Mouse (Mus musculus) embryonic facial prominence, embryonic 11.5 days (tissue): Measurements from ENCODE around the gene Cdc42ep2. TPM values are rescaled to one million over a fixed set of nuclear protein-coding genes. Genes with fewer than 3 reads are reported as not detected.

ENCODE experiments used
- ATAC-seq: fragments of 200-750 bp; cut with Nextera tagmentation; replicated peaks from 2 replicates; pipeline ENCODE4 v1.8.0; 2017; ENCODE audit warnings: low read depth; ENCODE audit not compliant: insufficient number of reproducible peaks, low FRiP score, low TSS enrichment
- DNase-seq: peaks from one replicate; pipeline ENCODE4 v3.0.0-alpha.2; 2015; ENCODE audit warnings: low spot score
- H3K27ac ChIP-seq: fragments of 300-500 bp; sonication (generic); replicated peaks from 2 replicates; pipeline ENCODE4 v1.5.1; 2014; ENCODE audit warnings: mild to moderate bottlenecking, low read depth, low read length, control low read depth
- H3K27me3 ChIP-seq: fragments of 300-500 bp; sonication (generic); 2 replicates; pipeline ENCODE4 v1.6.1; 2014; ENCODE audit warnings: mild to moderate bottlenecking, low read length, moderate library complexity, mixed read lengths; ENCODE audit not compliant: control insufficient read depth, insufficient read depth
- H3K36me3 ChIP-seq: fragments of 300-500 bp; sonication (generic); replicated peaks from 2 replicates; pipeline ENCODE4 v1.6.1; 2014; ENCODE audit warnings: low read depth, mild to moderate bottlenecking, low read length, moderate library complexity, mixed read lengths; ENCODE audit not compliant: control insufficient read depth, insufficient read depth
- H3K4me1 ChIP-seq: fragments of 300-500 bp; sonication (generic); 2 replicates; pipeline ENCODE4 v1.6.1; 2014; ENCODE audit warnings: low read length, mixed read lengths; ENCODE audit not compliant: control insufficient read depth, insufficient read depth
- H3K4me2 ChIP-seq: fragments of 300-500 bp; sonication (generic); 2 replicates; pipeline ENCODE4 v1.6.1; 2014; ENCODE audit warnings: low read depth, mild to moderate bottlenecking, control low read depth, low read length, moderate library complexity
- H3K4me3 ChIP-seq: fragments of 300-500 bp; sonication (generic); 2 replicates; pipeline ENCODE4 v1.5.1; 2014; ENCODE audit warnings: low read depth, low read length, control low read depth
- H3K9ac ChIP-seq: fragments of 300-500 bp; sonication (generic); replicated peaks from 2 replicates; pipeline ENCODE4 v1.6.1; 2014; ENCODE audit warnings: mild to moderate bottlenecking, control low read depth, low read length
- H3K9me3 ChIP-seq: fragments of 300-500 bp; sonication (generic); replicated peaks from 2 replicates; pipeline ENCODE4 v1.6.1; 2016; ENCODE audit warnings: mild to moderate bottlenecking, low read length, inconsistent platforms, mixed read lengths; ENCODE audit not compliant: control insufficient read depth
- WGBS: fragments of 180-500 bp; shearing (Covaris S2); extraction: QIAGEN DNeasy Blood & Tissue Kit; methylation state at CpG from one replicate; pipeline ENCODE4 v1.1.7; 2014; 5-methylcytosine and 5-hydroxymethylcytosine counted together
- polyA plus RNA-seq: library from polyadenylated mRNA; unstranded; fragments of >200 nt; fragmentation: Nextera tagmentation; extraction: Ambion mirVana; gene quantifications from 2 replicates; pipeline ENCODE4 v1.2.1, GENCODE M21; 2014

Gene Cdc42ep2
- polyA plus RNA-seq, 1 experiment from 2014 or later = 2.4 TPM

DNA sequence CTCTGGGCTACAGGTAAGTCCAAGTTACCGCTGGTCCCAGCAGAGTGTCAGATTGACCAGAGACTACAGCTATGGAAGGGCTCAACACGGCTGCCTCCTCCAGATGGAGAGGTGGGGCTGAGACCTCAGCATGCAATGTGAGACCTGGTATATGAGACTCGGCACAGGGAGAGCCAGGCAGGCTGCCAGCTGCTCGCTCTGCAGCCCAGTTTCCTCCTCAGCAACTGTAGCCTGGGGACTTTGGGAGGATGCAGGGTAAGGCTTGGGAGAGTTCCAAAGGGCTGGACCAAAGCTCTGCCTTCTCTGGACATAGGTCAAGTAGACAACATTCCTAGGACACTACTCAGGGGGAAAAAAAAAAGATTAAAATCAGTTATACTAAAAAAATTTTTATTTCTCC, 15.6 kb upstream of the Cdc42ep2 start:
- no peaks in the 10 kb centered on the region for H3K27me3 ChIP-seq
- no peak overlapping the region for H3K27ac ChIP-seq
- no peaks in the 10 kb centered on the region for H3K9me3 ChIP-seq
- H3K4me1 ChIP-seq = no peaks in the 10 kb centered on the region
- H3K36me3 ChIP-seq = no peaks in the 10 kb centered on the region; the same call in none of the 2 replicates
- WGBS = 73% methylated on average over 4 of the region's 4 CpGs
- no peak overlapping the region for H3K4me3 ChIP-seq
- H3K4me2 ChIP-seq = no peak overlapping the region
- no peak for DNase-seq
- H3K9ac ChIP-seq = no peak overlapping the region
- ATAC-seq = no peak

DNA sequence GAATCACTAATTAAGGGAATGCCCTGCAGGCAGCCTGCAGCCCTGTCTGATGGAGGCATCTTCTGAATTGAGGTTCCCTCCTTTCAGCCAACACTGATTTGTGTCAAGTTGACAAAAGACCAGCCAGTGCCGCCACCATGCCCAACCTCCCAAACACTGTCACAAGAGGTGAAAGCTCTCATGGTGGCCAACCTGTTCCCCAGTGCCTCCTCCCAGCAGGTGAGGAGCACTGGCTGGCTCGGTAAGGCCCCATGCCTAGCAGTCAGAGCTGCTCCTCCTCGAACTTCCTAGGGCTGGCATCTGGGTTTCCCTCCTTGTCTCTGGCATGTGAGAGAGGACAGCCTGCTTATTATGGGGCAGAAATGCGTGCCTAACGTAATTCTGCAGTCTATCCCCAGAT, 15.1 kb upstream of the Cdc42ep2 start:
- Histone ChIP-seq H3K4me2 (no peak overlapping the region), H3K9me3 (no peaks in the 10 kb centered on the region), H3K36me3 (no peaks in the 10 kb centered on the region; the same call in none of the 2 replicates), H3K27me3 (no peaks in the 10 kb centered on the region), H3K27ac (no peak overlapping the region), H3K4me1 (no peaks in the 10 kb centered on the region), H3K9ac (no peak overlapping the region), H3K4me3 (no peak overlapping the region)
- no peak for DNase-seq
- WGBS = 86% methylated on average over 5 of the region's 5 CpGs
- no peak for ATAC-seq

DNA sequence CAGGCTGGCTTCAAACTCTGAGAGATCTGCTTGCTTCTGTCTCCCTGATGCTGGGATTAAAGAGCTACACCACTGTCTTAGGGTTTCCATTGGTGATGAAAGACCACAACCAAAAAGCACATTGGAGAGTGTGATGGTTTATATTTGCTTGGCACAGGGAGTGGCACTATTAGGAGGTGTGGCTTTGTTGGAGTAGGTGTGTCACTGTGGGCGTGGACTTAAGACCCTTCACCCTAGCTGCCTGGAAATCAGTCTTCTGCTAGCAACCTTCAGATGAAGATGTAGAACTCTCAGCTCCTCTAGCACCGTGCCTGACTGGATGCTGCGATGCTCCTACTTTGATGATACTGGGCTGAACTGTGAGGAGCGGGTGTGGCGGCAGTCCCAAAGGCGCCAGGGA, 13.9 kb upstream of the Cdc42ep2 start:
- 86% methylated on average over 6 of the region's 6 CpGs for WGBS
- ATAC-seq (no peak), DNase-seq (no peak)
- Histone ChIP-seq H3K4me1 (no peaks in the 10 kb centered on the region), H3K4me2 (no peak overlapping the region), H3K36me3 (no peaks in the 10 kb centered on the region; the same call in none of the 2 replicates), H3K27ac (no peak overlapping the region), H3K9me3 (no peaks in the 10 kb centered on the region), H3K9ac (no peak overlapping the region), H3K27me3 (no peaks in the 10 kb centered on the region), H3K4me3 (no peak overlapping the region)

DNA sequence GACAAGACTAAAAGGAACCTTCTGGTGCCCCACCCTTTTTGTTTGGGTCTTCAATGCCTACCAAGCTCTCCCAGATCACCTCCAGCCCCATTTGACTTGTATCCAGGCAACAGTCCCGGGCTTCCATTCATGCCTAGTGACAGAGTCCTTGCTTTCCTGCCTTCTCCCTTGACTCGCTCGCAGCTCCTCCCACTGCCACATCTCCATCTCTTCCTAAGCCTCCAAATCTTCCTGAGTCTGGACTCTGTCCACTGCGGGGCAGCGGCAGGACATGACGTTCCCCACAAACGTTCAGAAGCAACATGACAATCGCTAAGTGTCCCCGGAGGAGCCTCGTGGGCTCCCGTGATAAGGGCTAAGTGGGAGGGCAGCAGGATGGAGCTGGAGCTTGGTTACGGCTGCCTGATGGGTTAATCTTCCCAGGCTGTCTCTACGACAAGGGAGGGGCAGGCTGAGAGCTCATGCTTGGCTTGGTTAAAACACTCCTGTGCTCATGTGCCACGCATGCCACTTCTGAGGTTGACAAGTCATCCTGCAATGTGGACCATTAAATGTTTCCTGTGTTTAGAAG, 13.3 kb upstream of the Cdc42ep2 start:
- no peaks in the 10 kb centered on the region for H3K27me3 ChIP-seq
- DNase-seq = no peak
- H3K27ac ChIP-seq = no peak overlapping the region
- H3K4me2 ChIP-seq = no peak overlapping the region
- H3K4me3 ChIP-seq = no peak overlapping the region
- H3K36me3 ChIP-seq = no peaks in the 10 kb centered on the region; the same call in none of the 2 replicates
- H3K9me3 ChIP-seq = no peaks in the 10 kb centered on the region
- no peak overlapping the region for H3K9ac ChIP-seq
- no peaks in the 10 kb centered on the region for H3K4me1 ChIP-seq
- no peak for ATAC-seq
- WGBS = 44% methylated on average over 14 of the region's 14 CpGs

DNA sequence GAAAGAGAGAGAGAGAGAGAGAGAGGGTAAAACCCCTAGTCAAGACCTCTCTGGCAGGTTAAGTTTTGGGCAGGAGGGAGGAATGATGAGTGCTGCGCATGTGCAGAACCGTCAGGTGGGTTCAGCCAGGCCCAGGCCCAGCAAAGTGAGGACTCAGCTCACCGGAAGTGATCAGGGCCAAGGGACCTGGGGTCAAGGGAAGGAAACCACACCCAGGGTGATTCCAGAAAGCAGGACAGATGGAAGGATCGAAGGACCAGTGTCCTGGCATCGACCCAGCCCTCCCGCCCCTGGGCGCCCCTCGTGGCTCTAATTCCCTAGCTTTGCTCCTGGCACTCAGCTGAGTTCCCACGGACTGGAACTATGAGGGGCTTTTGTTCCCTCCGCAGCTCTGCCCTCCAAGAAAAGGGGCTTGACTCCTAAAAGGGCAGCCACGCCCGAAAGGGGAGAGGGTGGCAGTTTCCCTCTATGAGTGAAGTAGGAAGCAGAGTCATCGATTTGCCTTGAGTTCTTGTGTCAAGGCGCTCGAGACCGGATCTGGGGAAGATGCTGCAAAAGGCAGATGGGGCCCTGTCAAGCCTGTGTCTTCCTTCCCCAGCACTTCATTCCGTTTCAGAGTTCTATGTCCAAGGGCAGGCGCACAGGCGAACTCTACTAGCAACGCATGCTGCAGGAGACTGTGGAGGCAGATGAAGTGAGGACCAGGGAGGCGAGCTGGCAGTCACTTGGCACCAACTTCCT, 12.6 kb upstream of the Cdc42ep2 start:
- Histone ChIP-seq H3K27ac (no peak overlapping the region), H3K9me3 (no peaks in the 10 kb centered on the region), H3K4me1 (no peaks in the 10 kb centered on the region), H3K36me3 (no peaks in the 10 kb centered on the region; the same call in none of the 2 replicates), H3K4me2 (no peak overlapping the region), H3K9ac (no peak overlapping the region), H3K4me3 (no peak overlapping the region), H3K27me3 (no peaks in the 10 kb centered on the region)
- ATAC-seq = no peak
- 78% methylated on average over 21 of the region's 21 CpGs for WGBS
- DNase-seq = no peak

DNA sequence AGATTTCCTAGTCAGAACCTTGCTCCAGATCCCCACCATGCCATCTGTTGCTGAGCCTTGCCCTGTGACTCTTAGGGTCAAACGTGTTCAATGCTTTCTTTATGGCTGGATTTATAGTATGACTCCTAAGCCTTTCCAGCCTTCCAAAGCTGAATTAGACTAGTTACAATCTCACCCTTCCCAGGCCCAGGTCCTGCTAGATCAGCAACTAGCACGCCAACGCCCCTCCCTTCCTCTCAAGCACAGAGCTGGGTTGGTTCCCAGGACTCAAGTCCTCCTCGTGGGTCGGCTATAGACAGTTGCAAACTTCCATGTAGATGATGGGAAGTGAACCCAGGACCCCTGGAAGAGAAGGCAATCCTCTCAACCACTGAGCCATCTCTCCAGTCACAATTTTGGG, 11.1 kb upstream of the Cdc42ep2 start:
- ATAC-seq (no peak), DNase-seq (no peak)
- Histone ChIP-seq H3K4me2 (no peak overlapping the region), H3K36me3 (no peaks in the 10 kb centered on the region; the same call in 1 of the 2 replicates), H3K27ac (no peak overlapping the region), H3K9me3 (no peaks in the 10 kb centered on the region), H3K9ac (no peak overlapping the region), H3K4me1 (no peaks in the 10 kb centered on the region), H3K27me3 (no peaks in the 10 kb centered on the region), H3K4me3 (no peak overlapping the region)
- WGBS = 75% methylated on average over 5 of the region's 5 CpGs

DNA sequence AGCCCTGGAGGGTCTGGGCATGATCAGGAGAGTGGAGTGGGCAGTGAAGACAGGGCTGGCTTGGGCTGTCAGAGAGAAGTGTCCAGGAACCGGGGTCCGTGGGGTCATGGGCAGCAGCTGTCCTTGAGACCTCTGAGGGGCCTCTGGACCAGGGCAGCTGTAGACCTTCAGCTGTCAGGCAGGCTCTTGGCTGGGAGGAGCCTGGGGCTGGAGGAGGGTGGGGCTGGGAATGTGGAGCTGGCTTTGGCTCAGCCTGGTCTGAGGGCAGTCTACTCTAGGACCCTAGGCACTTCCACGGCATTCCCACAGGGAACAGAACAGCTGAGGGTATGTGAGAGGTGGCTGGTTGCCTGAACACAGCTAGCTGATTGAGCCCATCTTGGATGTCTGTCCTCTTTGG, 10.7 kb upstream of the Cdc42ep2 start:
- DNase-seq (no peak), ATAC-seq (0 out of 2 replicates have a peak, but pooled peaks have one; percentile 34)
- Histone ChIP-seq H3K36me3 (no peaks in the 10 kb centered on the region; the same call in 1 of the 2 replicates), H3K4me1 (no peaks in the 10 kb centered on the region), H3K9me3 (no peaks in the 10 kb centered on the region), H3K27me3 (no peaks in the 10 kb centered on the region), H3K4me3 (no peak overlapping the region), H3K27ac (no peak overlapping the region), H3K4me2 (no peak overlapping the region), H3K9ac (no peak overlapping the region)
- 55% methylated on average over 3 of the region's 3 CpGs for WGBS
